Mouse (Mus musculus) G1E (cell line): ENCODE data around the gene Gsn. TPM values are rescaled to one million over a fixed set of nuclear protein-coding genes. Genes with fewer than 3 reads are reported as not detected.

Experiments
- ATAC-seq: 2 replicates; pipeline ENCODE4 v1.8.0; 2016; ENCODE audit warnings: mild to moderate bottlenecking; ENCODE audit not compliant: insufficient number of reproducible peaks, poor library complexity, low FRiP score, severe bottlenecking; ENCODE audit errors: extremely low read depth
- DNase-seq: peaks from one replicate; pipeline ENCODE4 v3.0.0; 2012; ENCODE audit warnings: low spot score
- H3K27me3 ChIP-seq: 2 replicates; pipeline ENCODE4 v1.6.1; 2012; ENCODE audit warnings: mild to moderate bottlenecking, low read length, inconsistent platforms; ENCODE audit not compliant: insufficient read depth
- H3K36me3 ChIP-seq: replicated peaks from 2 replicates; pipeline ENCODE3; 2012; ENCODE audit warnings: mild to moderate bottlenecking, inconsistent platforms
- H3K4me1 ChIP-seq: 2 replicates; pipeline ENCODE4 v1.6.1; 2012; ENCODE audit warnings: low read depth, low read length, inconsistent platforms, mixed read lengths; ENCODE audit not compliant: insufficient read depth
- H3K4me3 ChIP-seq: 2 replicates; pipeline ENCODE4 v1.5.1; 2012; ENCODE audit warnings: low read depth, mild to moderate bottlenecking, inconsistent platforms, low read length, moderate library complexity, mixed read lengths
- H3K9me3 ChIP-seq: replicated peaks from 2 replicates; pipeline ENCODE4 v1.6.1; 2012; ENCODE audit warnings: inconsistent platforms
- CTCF ChIP-seq: IDR thresholded peaks from 2 replicates; pipeline ENCODE4 v1.5.1; 2012; ENCODE audit warnings: low read depth, low read length, inconsistent platforms, mixed read lengths
- GATA1 ChIP-seq: IDR thresholded peaks from 2 replicates; pipeline ENCODE4 v1.6.1; 2012; ENCODE audit warnings: borderline replicate concordance, low read length, inconsistent platforms, mixed read lengths
- GATA2 ChIP-seq: IDR thresholded peaks from 2 replicates; pipeline ENCODE4 v1.6.1; 2012; ENCODE audit warnings: low read depth, low read length, inconsistent platforms, borderline replicate concordance
- POLR2AphosphoS5 ChIP-seq: IDR thresholded peaks from 2 replicates; pipeline ENCODE4 v1.6.1; 2012; ENCODE audit warnings: low read depth, low read length, inconsistent platforms; ENCODE audit not compliant: insufficient replicate concordance
- TAL1 ChIP-seq: conservative IDR thresholded peaks from 2 replicates; pipeline ENCODE4 v1.6.1; 2012; ENCODE audit warnings: low read depth, low read length, inconsistent platforms, mixed read lengths
- polyA plus RNA-seq: library from polyadenylated mRNA; stranded (reverse); fragments of >175 nt; gene quantifications from 2 replicates; pipeline ENCODE4 v1.2.3, GENCODE M21; 2012
- total RNA-seq, 2 experiments: library from RNA; stranded (forward) in 1 of 2; stranded (reverse) in 1 of 2; fragments of 200-1000 nt in 1 of 2; fragments of >200 nt in 1 of 2; fragmentation: Nextera tagmentation in 1 of 2; gene quantifications; 2 replicates each; pipeline ENCODE4 v1.2.3; 2014 to 2017

Gsn gene
- total and polyA plus RNA-seq, 3 experiments, result 11.1 to 22.3 (median 18.3) TPM

- DNase-seq (no peak), ATAC-seq (no peak)
- H3K36me3 ChIP-seq, result no peaks in the 10 kb centered on the region
- peaks cover 8% of the 10 kb centered on the region for H3K27me3 ChIP-seq
- H3K4me1 ChIP-seq, result peaks cover 21% of the 10 kb centered on the region
- TF ChIP-seq POLR2AphosphoS5, result no peak
- TF ChIP-seq GATA2, result no peak
- no peak for TF ChIP-seq TAL1
- TF ChIP-seq GATA1, result no peak
- TF ChIP-seq CTCF, result no peak
- H3K9me3 ChIP-seq, result no peaks in the 10 kb centered on the region
- no peak overlapping the region for H3K4me3 ChIP-seq
Observed at GRCm38 (mm10) chr2:35230215-35230614, 26.0 kb upstream of the Gsn start.

- Histone ChIP-seq H3K4me3 (no peak overlapping the region), H3K36me3 (no peaks in the 10 kb centered on the region), H3K9me3 (no peaks in the 10 kb centered on the region), H3K4me1 (peaks cover 21% of the 10 kb centered on the region), H3K27me3 (peaks cover 6% of the 10 kb centered on the region)
- ATAC-seq, result no peak
- no peak for DNase-seq
- TF ChIP-seq TAL1, result no peak
Observed at GRCm38 (mm10) chr2:35231871-35232270, 24.3 kb upstream of the Gsn start.

GRCm38 (mm10) chr2:35232595-35233445 is 23.4 kb upstream of the Gsn start:
- ATAC-seq (no peak), DNase-seq (no peak)
- no peak overlapping the region for H3K4me3 ChIP-seq
- H3K36me3 ChIP-seq, result no peaks in the 10 kb centered on the region
- no peaks in the 10 kb centered on the region for H3K9me3 ChIP-seq
- peaks cover 26% of the 10 kb centered on the region for H3K4me1 ChIP-seq
- TF ChIP-seq GATA2, result no peak
- no peak for TF ChIP-seq TAL1
- TF ChIP-seq GATA1, result no peak
- TF ChIP-seq CTCF, result no peak
- no peak for TF ChIP-seq POLR2AphosphoS5
- H3K27me3 ChIP-seq, result peaks cover 6% of the 10 kb centered on the region

- ATAC-seq, result no peak
- peaks cover 26% of the 10 kb centered on the region for H3K4me1 ChIP-seq
- H3K36me3 ChIP-seq, result no peaks in the 10 kb centered on the region
- H3K27me3 ChIP-seq, result peaks cover 6% of the 10 kb centered on the region
- H3K4me3 ChIP-seq, result no peak overlapping the region
- TF ChIP-seq GATA2, result no peak
- DNase-seq, result no peak
- H3K9me3 ChIP-seq, result no peaks in the 10 kb centered on the region
Observed at GRCm38 (mm10) chr2:35233898-35234297, 22.3 kb upstream of the Gsn start.

GRCm38 (mm10) chr2:35235021-35235420 is 21.2 kb upstream of the Gsn start:
- Histone ChIP-seq H3K36me3 (no peaks in the 10 kb centered on the region), H3K9me3 (no peaks in the 10 kb centered on the region), H3K4me3 (no peak overlapping the region), H3K4me1 (peaks cover 37% of the 10 kb centered on the region), H3K27me3 (peaks cover 9% of the 10 kb centered on the region; the same call in 1 of the 2 replicates)
- DNase-seq (no peak), ATAC-seq (no peak)
- TF ChIP-seq GATA2, result no peak
- TF ChIP-seq CTCF, result no peak
- no peak for TF ChIP-seq GATA1
- no peak for TF ChIP-seq TAL1
- no peak for TF ChIP-seq POLR2AphosphoS5

GRCm38 (mm10) chr2:35244241-35244640 is 11.9 kb upstream of the Gsn start:
- Histone ChIP-seq H3K9me3 (peaks cover 2% of the 10 kb centered on the region; the same call in 1 of the 2 replicates), H3K4me3 (no peak overlapping the region), H3K36me3 (no peaks in the 10 kb centered on the region), H3K4me1 (peaks cover 34% of the 10 kb centered on the region), H3K27me3 (peaks cover 52% of the 10 kb centered on the region)
- no peak for DNase-seq
- ATAC-seq, result no peak
- TF ChIP-seq POLR2AphosphoS5 (no peak), CTCF (no peak), GATA1 (no peak), TAL1 (no peak), GATA2 (no peak)

- ATAC-seq, result no peak
- Histone ChIP-seq H3K27me3 (peaks cover 62% of the 10 kb centered on the region), H3K36me3 (no peaks in the 10 kb centered on the region), H3K9me3 (peaks cover 3% of the 10 kb centered on the region; the same call in 1 of the 2 replicates), H3K4me1 (peaks cover 20% of the 10 kb centered on the region), H3K4me3 (no peak overlapping the region)
- no peak for DNase-seq
- TF ChIP-seq POLR2AphosphoS5 (no peak), GATA1 (no peak), GATA2 (no peak), CTCF (no peak), TAL1 (no peak)
Observed at GRCm38 (mm10) chr2:35247763-35248162, 8.4 kb upstream of the Gsn start.
